Mouse (Mus musculus): ENCODE measurements at regions not wholly inside any gene's neighbourhood (a gene's known extent, or its start where the extent isn't known, plus 50 kb on each side); places are given as distances from the start of the nearest gene placed in this dataset.

- Histone ChIP-seq H3K9me3 (no peaks in the 10 kb centered on the region), H3K27me3 (replicated peaks) (no peaks in the 10 kb centered on the region), H3K36me3 (no peaks in the 10 kb centered on the region), H3K4me2 (no peak overlapping the region), H3K27ac (no peak overlapping the region), H3K4me3 (replicated peaks) (no peak overlapping the region), H3K4me1 (no peaks in the 10 kb centered on the region), H3K9ac (no peak overlapping the region)
- no peak for ATAC-seq (ENCODE audit: insufficient read depth, low FRiP score, low read depth)
Measured at GRCm38 (mm10) chr3:156199749-156200467, 361.7 kb upstream of the Negr1 start.

GRCm38 (mm10) chr3:156205246-156205645, 356.3 kb upstream of the Negr1 start:
- no peak overlapping the region for H3K9ac ChIP-seq
- H3K36me3 ChIP-seq = no peaks in the 10 kb centered on the region
- no peaks in the 10 kb centered on the region for H3K4me1 ChIP-seq
- no peaks in the 10 kb centered on the region for H3K9me3 ChIP-seq
- H3K27me3 ChIP-seq (replicated peaks) = no peaks in the 10 kb centered on the region
- no peak overlapping the region for H3K27ac ChIP-seq
- ATAC-seq (ENCODE audit: insufficient read depth, low FRiP score, low read depth) = no peak
- no peak overlapping the region for H3K4me2 ChIP-seq
- H3K4me3 ChIP-seq (replicated peaks) = no peak overlapping the region
- WGBS = 87% methylated on average over 3 of the region's 3 CpGs

GRCm38 (mm10) chr3:156208420-156208819, 353.2 kb upstream of the Negr1 start:
- H3K4me2 ChIP-seq = no peak overlapping the region
- no peaks in the 10 kb centered on the region for H3K36me3 ChIP-seq
- H3K9me3 ChIP-seq = no peaks in the 10 kb centered on the region
- no peaks in the 10 kb centered on the region for H3K4me1 ChIP-seq
- H3K9ac ChIP-seq = no peak overlapping the region
- WGBS = 37% methylated on average over 1 of the region's 1 CpGs
- ATAC-seq (ENCODE audit: insufficient read depth, low FRiP score, low read depth) = no peak
- no peaks in the 10 kb centered on the region for H3K27me3 ChIP-seq (replicated peaks)
- H3K4me3 ChIP-seq (replicated peaks) = no peak overlapping the region
- H3K27ac ChIP-seq = no peak overlapping the region

- Histone ChIP-seq H3K9ac (no peak overlapping the region), H3K4me2 (no peak overlapping the region), H3K27me3 (replicated peaks) (no peaks in the 10 kb centered on the region), H3K4me1 (no peaks in the 10 kb centered on the region), H3K36me3 (no peaks in the 10 kb centered on the region), H3K4me3 (replicated peaks) (no peak overlapping the region), H3K9me3 (no peaks in the 10 kb centered on the region), H3K27ac (no peak overlapping the region)
- ATAC-seq (ENCODE audit: insufficient read depth, low FRiP score, low read depth) = no peak
- WGBS = 87% methylated on average over 4 of the region's 4 CpGs
Measured at GRCm38 (mm10) chr3:156210827-156211226, 350.8 kb upstream of the Negr1 start.

- H3K9me3 ChIP-seq = no peaks in the 10 kb centered on the region
- no peaks in the 10 kb centered on the region for H3K27me3 ChIP-seq (replicated peaks)
- H3K4me1 ChIP-seq = no peaks in the 10 kb centered on the region
- H3K4me2 ChIP-seq = no peak overlapping the region
- ATAC-seq (ENCODE audit: insufficient read depth, low FRiP score, low read depth) = no peak
- no peaks in the 10 kb centered on the region for H3K36me3 ChIP-seq
- no peak overlapping the region for H3K4me3 ChIP-seq (replicated peaks)
- no peak overlapping the region for H3K9ac ChIP-seq
- WGBS = 24% methylated on average over 1 of the region's 1 CpGs
- H3K27ac ChIP-seq = no peak overlapping the region
Measured at GRCm38 (mm10) chr3:156214823-156215222, 346.8 kb upstream of the Negr1 start.

- no peak overlapping the region for H3K27ac ChIP-seq
- no peak overlapping the region for H3K9ac ChIP-seq
- 83% methylated on average over 2 of the region's 2 CpGs for WGBS
- no peak overlapping the region for H3K4me2 ChIP-seq
- H3K4me3 ChIP-seq (replicated peaks) = no peak overlapping the region
- no peak for ATAC-seq (ENCODE audit: insufficient read depth, low FRiP score, low read depth)
- no peaks in the 10 kb centered on the region for H3K9me3 ChIP-seq
- H3K36me3 ChIP-seq = no peaks in the 10 kb centered on the region
- H3K27me3 ChIP-seq (replicated peaks) = no peaks in the 10 kb centered on the region
- H3K4me1 ChIP-seq = no peaks in the 10 kb centered on the region
Measured at GRCm38 (mm10) chr3:156232111-156232510, 329.5 kb upstream of the Negr1 start.

GRCm38 (mm10) chr3:156235955-156236354, 325.6 kb upstream of the Negr1 start:
- Histone ChIP-seq H3K36me3 (no peaks in the 10 kb centered on the region), H3K4me1 (no peaks in the 10 kb centered on the region), H3K27ac (no peak overlapping the region), H3K9me3 (no peaks in the 10 kb centered on the region), H3K4me3 (replicated peaks) (no peak overlapping the region), H3K27me3 (replicated peaks) (no peaks in the 10 kb centered on the region), H3K4me2 (no peak overlapping the region), H3K9ac (no peak overlapping the region)
- ATAC-seq (ENCODE audit: insufficient read depth, low FRiP score, low read depth) = no peak
- WGBS = 85% methylated on average over 4 of the region's 4 CpGs

GRCm38 (mm10) chr3:156252256-156252861, 309.2 kb upstream of the Negr1 start:
- Histone ChIP-seq H3K9ac (no peak overlapping the region), H3K4me3 (replicated peaks) (no peak overlapping the region), H3K9me3 (no peaks in the 10 kb centered on the region), H3K27ac (no peak overlapping the region), H3K4me2 (no peak overlapping the region), H3K36me3 (no peaks in the 10 kb centered on the region), H3K4me1 (no peaks in the 10 kb centered on the region), H3K27me3 (replicated peaks) (no peaks in the 10 kb centered on the region)
- 73% methylated on average over 6 of the region's 6 CpGs for WGBS
- ATAC-seq (ENCODE audit: insufficient read depth, low FRiP score, low read depth) = no peak

- H3K4me3 ChIP-seq (replicated peaks) = no peak overlapping the region
- ATAC-seq (ENCODE audit: insufficient read depth, low FRiP score, low read depth) = no peak
- no peaks in the 10 kb centered on the region for H3K4me1 ChIP-seq
- no peaks in the 10 kb centered on the region for H3K9me3 ChIP-seq
- no peak overlapping the region for H3K4me2 ChIP-seq
- no peak overlapping the region for H3K27ac ChIP-seq
- no peaks in the 10 kb centered on the region for H3K36me3 ChIP-seq
- no peak overlapping the region for H3K9ac ChIP-seq
- WGBS = 66% methylated on average over 7 of the region's 7 CpGs
- no peaks in the 10 kb centered on the region for H3K27me3 ChIP-seq (replicated peaks)
Measured at GRCm38 (mm10) chr3:156253172-156253934, 308.2 kb upstream of the Negr1 start.

GRCm38 (mm10) chr3:156256719-156257118, 304.9 kb upstream of the Negr1 start:
- Histone ChIP-seq H3K4me3 (replicated peaks) (no peak overlapping the region), H3K4me1 (no peaks in the 10 kb centered on the region), H3K36me3 (no peaks in the 10 kb centered on the region), H3K4me2 (no peak overlapping the region), H3K27ac (peak overlapping the region; percentile 37; the same call in 1 of the 2 replicates), H3K9me3 (no peaks in the 10 kb centered on the region), H3K27me3 (replicated peaks) (no peaks in the 10 kb centered on the region), H3K9ac (no peak overlapping the region)
- 48% methylated on average over 7 of the region's 7 CpGs for WGBS
- ATAC-seq (ENCODE audit: insufficient read depth, low FRiP score, low read depth) = peak; percentile 72; the same call in 1 of the 2 replicates

GRCm38 (mm10) chr3:156264654-156265053, 296.9 kb upstream of the Negr1 start:
- ATAC-seq (ENCODE audit: insufficient read depth, low FRiP score, low read depth) = no peak
- Histone ChIP-seq H3K36me3 (no peaks in the 10 kb centered on the region), H3K9me3 (no peaks in the 10 kb centered on the region), H3K4me3 (replicated peaks) (no peak overlapping the region), H3K9ac (no peak overlapping the region), H3K27me3 (replicated peaks) (no peaks in the 10 kb centered on the region), H3K27ac (no peak overlapping the region), H3K4me1 (no peaks in the 10 kb centered on the region), H3K4me2 (no peak overlapping the region)
- WGBS = 86% methylated on average over 6 of the region's 6 CpGs

GRCm38 (mm10) chr3:156267727-156268126, 293.9 kb upstream of the Negr1 start:
- Histone ChIP-seq H3K9me3 (no peaks in the 10 kb centered on the region), H3K4me1 (no peaks in the 10 kb centered on the region), H3K4me2 (no peak overlapping the region), H3K36me3 (no peaks in the 10 kb centered on the region), H3K9ac (no peak overlapping the region), H3K4me3 (replicated peaks) (no peak overlapping the region), H3K27ac (no peak overlapping the region), H3K27me3 (replicated peaks) (no peaks in the 10 kb centered on the region)
- ATAC-seq (ENCODE audit: insufficient read depth, low FRiP score, low read depth) = peak; percentile 39; the same call in 1 of the 2 replicates
- WGBS = 40% methylated on average over 4 of the region's 4 CpGs
